Mouse (Mus musculus): ENCODE results near the gene Fam155a. TPM values are rescaled to one million over a fixed set of nuclear protein-coding genes. Genes with fewer than 3 reads are reported as not detected.
A peak's percentile ranks its signal among the peaks of the same experiment; 100 is the strongest.

Fam155a gene
- polyA plus RNA-seq, 1 experiment from 2014 or later = 7.1 TPM

- Histone ChIP-seq H3K27ac (ENCODE audit: low read depth, low read length) (no peak overlapping the region), H3K9me3 (ENCODE audit: control insufficient read depth, low read length) (no peaks in the 10 kb centered on the region), H3K4me1 (replicated peaks; ENCODE audit: control insufficient read depth, insufficient read depth, low read length) (no peaks in the 10 kb centered on the region), H3K36me3 (ENCODE audit: control insufficient read depth, insufficient read depth, low read length) (no peaks in the 10 kb centered on the region), H3K9ac (ENCODE audit: low read depth, low read length) (no peak overlapping the region), H3K27me3 (ENCODE audit: control insufficient read depth, insufficient read depth, low read length) (no peaks in the 10 kb centered on the region), H3K4me3 (ENCODE audit: low read depth, low read length) (no peak overlapping the region), H3K4me2 (replicated peaks; ENCODE audit: low read depth, low read length) (no peak overlapping the region)
- ATAC-seq (ENCODE audit: low FRiP score) (no peak), DNase-seq (ENCODE audit: low spot score) (no peak)
- WGBS = 77% methylated on average over 10 of the region's 10 CpGs
Measured at GRCm38 (mm10) chr8:9167995-9168394, 603.0 kb downstream of the Fam155a start.

- H3K4me3 ChIP-seq (ENCODE audit: low read depth, low read length) = no peak overlapping the region
- no peak overlapping the region for H3K4me2 ChIP-seq (replicated peaks; ENCODE audit: low read depth, low read length)
- no peak overlapping the region for H3K27ac ChIP-seq (ENCODE audit: low read depth, low read length)
- H3K9me3 ChIP-seq (ENCODE audit: control insufficient read depth, low read length) = no peaks in the 10 kb centered on the region
- H3K4me1 ChIP-seq (replicated peaks; ENCODE audit: control insufficient read depth, insufficient read depth, low read length) = peaks cover 3% of the 10 kb centered on the region; the same call in 1 of the 2 replicates
- DNase-seq (ENCODE audit: low spot score) (no peak), ATAC-seq (ENCODE audit: low FRiP score) (no peak)
- H3K9ac ChIP-seq (ENCODE audit: low read depth, low read length) = no peak overlapping the region
- H3K27me3 ChIP-seq (ENCODE audit: control insufficient read depth, insufficient read depth, low read length) = no peaks in the 10 kb centered on the region
- WGBS = 93% methylated on average over 4 of the region's 4 CpGs
- H3K36me3 ChIP-seq (ENCODE audit: control insufficient read depth, insufficient read depth, low read length) = no peaks in the 10 kb centered on the region
Measured at GRCm38 (mm10) chr8:9161606-9162005, 609.4 kb downstream of the Fam155a start.

DNA sequence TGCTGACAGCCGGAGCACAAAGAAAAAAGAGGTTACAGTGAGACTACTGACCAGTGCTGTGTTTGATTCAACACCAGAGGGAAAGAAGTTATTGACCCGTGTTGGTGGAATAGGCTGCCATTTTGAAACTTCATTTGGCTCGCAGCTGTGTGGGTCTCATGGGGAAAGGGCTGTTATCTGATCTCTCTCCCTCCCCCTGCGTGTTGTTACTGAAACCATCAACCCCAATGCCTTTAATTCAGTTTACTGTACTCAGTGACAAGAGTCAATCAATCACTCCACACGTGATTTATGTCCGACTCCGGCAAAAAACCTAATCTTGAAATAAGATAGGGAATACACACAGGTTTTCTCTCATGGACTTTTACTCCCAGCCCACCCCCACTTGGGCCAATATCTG is 611.6 kb downstream of the Fam155a start:
- peak; percentile 66 for ATAC-seq (ENCODE audit: low FRiP score)

DNA sequence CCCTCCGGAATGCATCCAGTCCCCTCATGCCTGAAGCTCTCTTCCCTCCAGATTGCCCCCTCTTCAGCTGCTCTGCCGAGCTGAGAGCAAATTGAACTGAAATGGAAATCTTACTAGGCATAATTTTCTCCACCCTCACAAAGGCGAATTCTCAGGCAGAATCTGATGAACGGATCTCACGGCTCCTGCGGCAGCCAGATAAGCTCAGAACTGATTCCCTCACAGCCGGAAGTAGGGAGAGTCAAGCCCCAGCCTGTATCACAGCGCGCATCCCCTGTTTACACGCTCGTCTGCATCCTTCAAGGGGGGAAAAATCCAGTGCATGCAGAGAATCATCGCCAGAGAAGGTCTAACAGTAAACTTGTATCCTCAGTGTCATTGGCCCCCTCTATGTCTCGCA is 612.3 kb downstream of the Fam155a start:
- ATAC-seq (ENCODE audit: low FRiP score) (no peak), DNase-seq (ENCODE audit: low spot score) (peak; percentile 26)
- Histone ChIP-seq H3K27me3 (ENCODE audit: control insufficient read depth, insufficient read depth, low read length) (no peaks in the 10 kb centered on the region), H3K9ac (ENCODE audit: low read depth, low read length) (no peak overlapping the region), H3K27ac (ENCODE audit: low read depth, low read length) (peak overlapping the region; percentile 85), H3K36me3 (ENCODE audit: control insufficient read depth, insufficient read depth, low read length) (no peaks in the 10 kb centered on the region), H3K4me1 (replicated peaks; ENCODE audit: control insufficient read depth, insufficient read depth, low read length) (peaks cover 3% of the 10 kb centered on the region; the same call in 1 of the 2 replicates), H3K9me3 (ENCODE audit: control insufficient read depth, low read length) (no peaks in the 10 kb centered on the region), H3K4me3 (ENCODE audit: low read depth, low read length) (no peak overlapping the region), H3K4me2 (replicated peaks; ENCODE audit: low read depth, low read length) (no peak overlapping the region)
- WGBS = 66% methylated on average over 13 of the region's 13 CpGs

More for the DNA sequence above, 611.6 kb downstream of the Fam155a start:
- WGBS = 68% methylated on average over 7 of the region's 7 CpGs
- Histone ChIP-seq H3K27me3 (ENCODE audit: control insufficient read depth, insufficient read depth, low read length) (no peaks in the 10 kb centered on the region), H3K4me1 (replicated peaks; ENCODE audit: control insufficient read depth, insufficient read depth, low read length) (peaks cover 3% of the 10 kb centered on the region; the same call in 1 of the 2 replicates), H3K27ac (ENCODE audit: low read depth, low read length) (peak overlapping the region; percentile 85), H3K4me3 (ENCODE audit: low read depth, low read length) (no peak overlapping the region), H3K4me2 (replicated peaks; ENCODE audit: low read depth, low read length) (no peak overlapping the region), H3K9me3 (ENCODE audit: control insufficient read depth, low read length) (no peaks in the 10 kb centered on the region), H3K9ac (ENCODE audit: low read depth, low read length) (no peak overlapping the region), H3K36me3 (ENCODE audit: control insufficient read depth, insufficient read depth, low read length) (no peaks in the 10 kb centered on the region)
- DNase-seq (ENCODE audit: low spot score) = peak; percentile 33

DNA sequence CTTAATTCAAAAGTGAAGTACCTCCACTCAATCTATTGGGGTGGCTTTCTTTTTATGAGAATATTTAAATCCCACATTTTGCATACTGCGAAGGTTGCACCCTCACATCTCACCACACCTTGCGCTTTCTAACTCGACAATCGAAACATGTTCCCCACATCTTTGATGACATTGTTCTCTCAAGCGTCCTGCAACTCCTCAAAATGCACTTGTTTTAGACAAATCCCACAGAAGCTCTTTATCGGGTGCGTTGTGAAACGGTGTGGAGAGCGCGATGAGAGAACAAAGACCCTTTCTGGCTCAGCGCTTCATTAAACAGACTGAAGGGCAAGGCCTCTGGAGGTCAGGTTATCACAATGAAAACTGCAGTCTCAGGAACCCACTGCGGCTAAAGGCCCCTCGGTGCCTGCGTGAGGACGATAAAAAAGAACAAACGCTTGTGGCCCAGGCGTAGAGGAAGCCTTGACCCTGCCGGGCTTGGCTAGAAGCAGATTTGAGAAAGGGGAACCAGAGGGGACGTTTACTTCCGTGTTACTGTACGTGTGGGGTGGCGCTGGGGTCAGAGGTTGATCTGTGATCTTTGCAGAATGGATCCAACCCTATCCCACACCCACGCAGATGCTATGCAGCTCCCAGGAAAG is 613.7 kb downstream of the Fam155a start:
- peak overlapping the region; percentile 75 for H3K27ac ChIP-seq (ENCODE audit: low read depth, low read length)
- no peaks in the 10 kb centered on the region for H3K36me3 ChIP-seq (ENCODE audit: control insufficient read depth, insufficient read depth, low read length)
- WGBS = 9% methylated on average over 23 of the region's 23 CpGs
- H3K27me3 ChIP-seq (ENCODE audit: control insufficient read depth, insufficient read depth, low read length) = no peaks in the 10 kb centered on the region
- peak overlapping the region; percentile 22 for H3K4me2 ChIP-seq (replicated peaks; ENCODE audit: low read depth, low read length)
- peaks cover 5% of the 10 kb centered on the region; the same call in 1 of the 2 replicates for H3K4me1 ChIP-seq (replicated peaks; ENCODE audit: control insufficient read depth, insufficient read depth, low read length)
- no peak overlapping the region for H3K4me3 ChIP-seq (ENCODE audit: low read depth, low read length)
- peak overlapping the region; percentile 51 for H3K9ac ChIP-seq (ENCODE audit: low read depth, low read length)
- ATAC-seq (ENCODE audit: low FRiP score) = peak; percentile 71
- peak; percentile 69 for DNase-seq (ENCODE audit: low spot score)
- H3K9me3 ChIP-seq (ENCODE audit: control insufficient read depth, low read length) = no peaks in the 10 kb centered on the region

Other genes with a start within 250 kb of the Fam155a start
- not detected in 2 replicates for gene Gm10217, start 93.1 kb upstream of the Fam155a start, polyA plus RNA-seq (2014; fragmentation: Nextera tagmentation; extraction: Ambion mirVana)
- gene Lig4, start 206.5 kb upstream of the Fam155a start, polyA plus RNA-seq (2014; fragmentation: Nextera tagmentation; extraction: Ambion mirVana) = 10.6 and 11.4 TPM in 2 replicates
- 19.8 and 21.0 TPM in 2 replicates for gene Abhd13, start 206.5 kb upstream of the Fam155a start, polyA plus RNA-seq (2014; fragmentation: Nextera tagmentation; extraction: Ambion mirVana)
- 0.36 and 0.47 TPM in 2 replicates for gene Tnfsf13b, start 235.3 kb upstream of the Fam155a start, polyA plus RNA-seq (2014; fragmentation: Nextera tagmentation; extraction: Ambion mirVana)